Mouse (Mus musculus): Measurements from ENCODE around the gene Mpg. TPM values are rescaled to one million over a fixed set of nuclear protein-coding genes. Genes with fewer than 3 reads are reported as not detected.

The Mpg gene
- polyA plus RNA-seq (2015; fragmentation: Nextera tagmentation; extraction: Ambion mirVana), result 42.7 and 43.5 TPM in 2 replicates

- peak within 1 kb of the TSS; percentile 73 for H3K4me3 ChIP-seq
- no peaks in the 10 kb centered on the region for H3K9me3 ChIP-seq
- peaks cover 31% of the 10 kb centered on the region for H3K36me3 ChIP-seq
- H3K4me1 ChIP-seq, result peaks cover 55% of the 10 kb centered on the region
- peak within 1 kb of the TSS; percentile 68 for H3K4me2 ChIP-seq (replicated peaks)
- peak within 1 kb of the TSS; percentile 88 for H3K27ac ChIP-seq
- no peaks in the 10 kb centered on the region for H3K27me3 ChIP-seq
- peak within 1 kb of the TSS; percentile 84 for H3K9ac ChIP-seq
- peak; percentile 75 for ATAC-seq (ENCODE audit: low FRiP score, low read depth)
- WGBS, result 4% methylated on average over 47 of the region's 47 CpGs
These were observed at the start of gene Mpg for GRCm38 (mm10) chr11:32226124-32226871. TSS of gene Mpg (plus strand) at chr11:32226505.

- Histone ChIP-seq H3K4me3 (no peak overlapping the region), H3K9me3 (no peaks in the 10 kb centered on the region; the same call in 1 of the 2 replicates), H3K4me1 (no peaks in the 10 kb centered on the region), H3K27ac (no peak overlapping the region), H3K36me3 (no peaks in the 10 kb centered on the region), H3K4me2 (replicated peaks) (no peak overlapping the region), H3K27me3 (no peaks in the 10 kb centered on the region), H3K9ac (no peak overlapping the region)
- ATAC-seq (ENCODE audit: low FRiP score, low read depth), result no peak
- WGBS, result 96% methylated on average over 1 of the region's 1 CpGs
These were observed 47.8 kb upstream of the Mpg start for GRCm38 (mm10) chr11:32178506-32178905.

- Histone ChIP-seq H3K4me1 (no peaks in the 10 kb centered on the region), H3K9ac (no peak overlapping the region), H3K9me3 (no peaks in the 10 kb centered on the region; the same call in 1 of the 2 replicates), H3K27me3 (no peaks in the 10 kb centered on the region), H3K4me3 (no peak overlapping the region), H3K27ac (no peak overlapping the region), H3K36me3 (no peaks in the 10 kb centered on the region), H3K4me2 (replicated peaks) (no peak overlapping the region)
- WGBS, result 71% methylated on average over 4 of the region's 4 CpGs
- no peak for ATAC-seq (ENCODE audit: low FRiP score, low read depth)
These were observed 45.1 kb upstream of the Mpg start for GRCm38 (mm10) chr11:32181246-32181645.

- Histone ChIP-seq H3K4me3 (no peak overlapping the region), H3K4me2 (replicated peaks) (no peak overlapping the region), H3K9ac (no peak overlapping the region), H3K4me1 (no peaks in the 10 kb centered on the region), H3K36me3 (no peaks in the 10 kb centered on the region), H3K27me3 (no peaks in the 10 kb centered on the region), H3K9me3 (no peaks in the 10 kb centered on the region; the same call in 1 of the 2 replicates), H3K27ac (no peak overlapping the region)
- 49% methylated on average over 24 of the region's 25 CpGs for WGBS
- ATAC-seq (ENCODE audit: low FRiP score, low read depth), result no peak
These were observed 44.1 kb upstream of the Mpg start for GRCm38 (mm10) chr11:32181973-32182868.

GRCm38 (mm10) chr11:32184469-32184868 is 41.8 kb upstream of the Mpg start:
- WGBS, result 83% methylated on average over 8 of the region's 8 CpGs

GRCm38 (mm10) chr11:32186031-32186430 is 40.3 kb upstream of the Mpg start:
- no peaks in the 10 kb centered on the region for H3K9me3 ChIP-seq
- H3K36me3 ChIP-seq, result no peaks in the 10 kb centered on the region
- WGBS, result 81% methylated on average over 3 of the region's 3 CpGs
- no peak overlapping the region for H3K27ac ChIP-seq
- ATAC-seq (ENCODE audit: low FRiP score, low read depth), result no peak
- H3K9ac ChIP-seq, result no peak overlapping the region
- no peak overlapping the region for H3K4me3 ChIP-seq
- H3K4me2 ChIP-seq (replicated peaks), result no peak overlapping the region
- no peaks in the 10 kb centered on the region for H3K27me3 ChIP-seq
- no peaks in the 10 kb centered on the region for H3K4me1 ChIP-seq

More at GRCm38 (mm10) chr11:32184469-32184868, 41.8 kb upstream of the Mpg start:
- Histone ChIP-seq H3K4me3 (no peak overlapping the region), H3K36me3 (no peaks in the 10 kb centered on the region), H3K9me3 (no peaks in the 10 kb centered on the region), H3K4me1 (no peaks in the 10 kb centered on the region), H3K27ac (no peak overlapping the region), H3K27me3 (no peaks in the 10 kb centered on the region), H3K9ac (no peak overlapping the region), H3K4me2 (replicated peaks) (no peak overlapping the region)
- no peak for ATAC-seq (ENCODE audit: low FRiP score, low read depth)

GRCm38 (mm10) chr11:32187256-32187655 is 39.0 kb upstream of the Mpg start:
- no peaks in the 10 kb centered on the region for H3K4me1 ChIP-seq
- no peak overlapping the region for H3K4me3 ChIP-seq
- no peak for ATAC-seq (ENCODE audit: low FRiP score, low read depth)
- H3K9me3 ChIP-seq, result no peaks in the 10 kb centered on the region
- H3K4me2 ChIP-seq (replicated peaks), result no peak overlapping the region
- H3K36me3 ChIP-seq, result no peaks in the 10 kb centered on the region
- no peak overlapping the region for H3K9ac ChIP-seq
- no peaks in the 10 kb centered on the region for H3K27me3 ChIP-seq
- WGBS, result 90% methylated on average over 4 of the region's 4 CpGs
- no peak overlapping the region for H3K27ac ChIP-seq

- H3K36me3 ChIP-seq, result no peaks in the 10 kb centered on the region
- no peaks in the 10 kb centered on the region for H3K9me3 ChIP-seq
- H3K9ac ChIP-seq, result no peak overlapping the region
- H3K4me2 ChIP-seq (replicated peaks), result no peak overlapping the region
- no peaks in the 10 kb centered on the region for H3K4me1 ChIP-seq
- no peak overlapping the region for H3K27ac ChIP-seq
- H3K27me3 ChIP-seq, result no peaks in the 10 kb centered on the region
- ATAC-seq (ENCODE audit: low FRiP score, low read depth), result no peak
- WGBS, result 81% methylated on average over 12 of the region's 12 CpGs
- no peak overlapping the region for H3K4me3 ChIP-seq
These were observed 37.4 kb upstream of the Mpg start for GRCm38 (mm10) chr11:32188881-32189280.

- H3K9ac ChIP-seq, result no peak overlapping the region
- no peaks in the 10 kb centered on the region for H3K27me3 ChIP-seq
- no peak for ATAC-seq (ENCODE audit: low FRiP score, low read depth)
- H3K27ac ChIP-seq, result no peak overlapping the region
- no peaks in the 10 kb centered on the region for H3K9me3 ChIP-seq
- H3K4me3 ChIP-seq, result no peak overlapping the region
- no peak overlapping the region for H3K4me2 ChIP-seq (replicated peaks)
- WGBS, result 61% methylated on average over 5 of the region's 5 CpGs
- no peaks in the 10 kb centered on the region for H3K4me1 ChIP-seq
- H3K36me3 ChIP-seq, result no peaks in the 10 kb centered on the region
These were observed 36.9 kb upstream of the Mpg start for GRCm38 (mm10) chr11:32189434-32189833.

GRCm38 (mm10) chr11:32190119-32190518 is 36.2 kb upstream of the Mpg start:
- no peak for ATAC-seq (ENCODE audit: low FRiP score, low read depth)
- no peaks in the 10 kb centered on the region for H3K9me3 ChIP-seq
- no peaks in the 10 kb centered on the region; the same call in 1 of the 2 replicates for H3K27me3 ChIP-seq
- H3K4me3 ChIP-seq, result no peak overlapping the region
- H3K9ac ChIP-seq, result no peak overlapping the region
- no peak overlapping the region for H3K27ac ChIP-seq
- H3K36me3 ChIP-seq, result no peaks in the 10 kb centered on the region
- 87% methylated on average over 9 of the region's 9 CpGs for WGBS
- no peak overlapping the region for H3K4me2 ChIP-seq (replicated peaks)
- H3K4me1 ChIP-seq, result no peaks in the 10 kb centered on the region

GRCm38 (mm10) chr11:32190603-32191110 is 35.6 kb upstream of the Mpg start:
- Histone ChIP-seq H3K9ac (0 out of 2 replicates have a peak overlapping the region, but pooled peaks have one; percentile 13), H3K4me1 (no peaks in the 10 kb centered on the region), H3K27me3 (no peaks in the 10 kb centered on the region; the same call in 1 of the 2 replicates), H3K36me3 (no peaks in the 10 kb centered on the region), H3K4me2 (replicated peaks) (no peak overlapping the region), H3K27ac (no peak overlapping the region), H3K9me3 (no peaks in the 10 kb centered on the region), H3K4me3 (no peak overlapping the region)
- WGBS, result 77% methylated on average over 13 of the region's 13 CpGs
- ATAC-seq (ENCODE audit: low FRiP score, low read depth), result no peak

- Histone ChIP-seq H3K4me2 (replicated peaks) (no peak overlapping the region), H3K4me1 (no peaks in the 10 kb centered on the region), H3K9me3 (no peaks in the 10 kb centered on the region), H3K9ac (no peak overlapping the region), H3K27ac (no peak overlapping the region), H3K4me3 (no peak overlapping the region), H3K27me3 (peaks cover 7% of the 10 kb centered on the region; the same call in 1 of the 2 replicates), H3K36me3 (no peaks in the 10 kb centered on the region)
- no peak for ATAC-seq (ENCODE audit: low FRiP score, low read depth)
- WGBS, result 85% methylated on average over 10 of the region's 10 CpGs
These were observed 33.1 kb upstream of the Mpg start for GRCm38 (mm10) chr11:32193156-32193555.

Measured in limb, embryonic 13.5 days (tissue).